Mouse (Mus musculus) monocyte, adult 2 months (primary cell): ENCODE measurements around the gene Il10rb.

Experiments
- DNase-seq, 2 experiments: peaks; one replicate each; pipeline ENCODE4 v3.0.0; 2022; ENCODE audit warnings: low spot score in 2 of 2, low read depth in 1 of 2

Gene Il10rb

GRCm38 (mm10) chr16:91382261-91382790 is 23.6 kb upstream of the Il10rb start:
- DNase-seq = no peak

- DNase-seq = no peak
These were observed 21.7 kb upstream of the Il10rb start for GRCm38 (mm10) chr16:91384221-91384620.

- no peak for DNase-seq
These were observed 20.3 kb upstream of the Il10rb start for GRCm38 (mm10) chr16:91385621-91386020.

GRCm38 (mm10) chr16:91386419-91387120 is 19.4 kb upstream of the Il10rb start:
- DNase-seq = no peak

GRCm38 (mm10) chr16:91387121-91387486 is 18.9 kb upstream of the Il10rb start:
- no peak for DNase-seq

- no peak for DNase-seq
These were observed 15.9 kb upstream of the Il10rb start for GRCm38 (mm10) chr16:91390100-91390499.

GRCm38 (mm10) chr16:91391421-91391820 is 14.5 kb upstream of the Il10rb start, which contains the start of gene Gm21970:
Gm21970 (plus strand) TSS chr16:91391721.
- DNase-seq = no peak

GRCm38 (mm10) chr16:91394826-91395410 is 11.0 kb upstream of the Il10rb start:
- DNase-seq = no peak

GRCm38 (mm10) chr16:91395633-91396392 is 10.2 kb upstream of the Il10rb start:
- DNase-seq = no peak

GRCm38 (mm10) chr16:91396844-91397537 is 9.0 kb upstream of the Il10rb start:
- no peak for DNase-seq

GRCm38 (mm10) chr16:91398030-91398429 is 7.9 kb upstream of the Il10rb start:
- peak; percentile 74 to 75 for DNase-seq

- DNase-seq = no peak
These were observed 7.0 kb upstream of the Il10rb start for GRCm38 (mm10) chr16:91398944-91399343.

- no peak for DNase-seq
These were observed 4.3 kb upstream of the Il10rb start for GRCm38 (mm10) chr16:91401569-91402165.

GRCm38 (mm10) chr16:91403784-91404183 is 2.2 kb upstream of the Il10rb start:
- no peak for DNase-seq

- DNase-seq = no peak
These were observed 1.8 kb upstream of the Il10rb start for GRCm38 (mm10) chr16:91404187-91404586.

GRCm38 (mm10) chr16:91404828-91405577 is 961 bp upstream of the Il10rb start:
- no peak for DNase-seq

- peak; percentile 18 to 67 for DNase-seq
These were observed 739 bp downstream of the Il10rb start for GRCm38 (mm10) chr16:91406585-91407220.

GRCm38 (mm10) chr16:91413102-91413844 is 7.3 kb downstream of the Il10rb start:
- DNase-seq = no peak
